Mouse (Mus musculus): ENCODE measurements at regions not wholly inside any gene's neighbourhood (a gene's known extent, or its start where the extent isn't known, plus 50 kb on each side); places are given as distances from the start of the nearest gene placed in this dataset.
"Not testable (repeated sequence)": the region's sequence is repeated elsewhere in the genome, so short reads cannot be mapped to it uniquely, and the experiment has no call there.

- no peak overlapping the region for H3K4me3 ChIP-seq (replicated peaks)
- no peaks in the 10 kb centered on the region for H3K27me3 ChIP-seq (replicated peaks)
- no peaks in the 10 kb centered on the region for H3K36me3 ChIP-seq
- H3K4me1 ChIP-seq = peaks cover 5% of the 10 kb centered on the region
- H3K4me2 ChIP-seq = no peak overlapping the region
- ATAC-seq (ENCODE audit: insufficient read depth, low FRiP score, low read depth) = no peak
- WGBS = 52% methylated on average over 10 of the region's 10 CpGs
- peak overlapping the region; percentile 44; the same call in 1 of the 2 replicates for H3K27ac ChIP-seq
- H3K9ac ChIP-seq = no peak overlapping the region
- H3K9me3 ChIP-seq = no peaks in the 10 kb centered on the region
Measured at GRCm38 (mm10) chr1:51593621-51594441, 115.6 kb upstream of the Nabp1 start.

GRCm38 (mm10) chr1:51591886-51592285 lies 113.7 kb upstream of the Nabp1 start:
- Histone ChIP-seq H3K9ac (no peak overlapping the region), H3K9me3 (no peaks in the 10 kb centered on the region), H3K4me1 (peaks cover 5% of the 10 kb centered on the region), H3K36me3 (no peaks in the 10 kb centered on the region), H3K4me3 (replicated peaks) (no peak overlapping the region), H3K4me2 (no peak overlapping the region), H3K27ac (no peak overlapping the region), H3K27me3 (replicated peaks) (no peaks in the 10 kb centered on the region)
- 42% methylated on average over 4 of the region's 4 CpGs for WGBS
- no peak for ATAC-seq (ENCODE audit: insufficient read depth, low FRiP score, low read depth)

- Histone ChIP-seq H3K27ac (no peak overlapping the region), H3K9me3 (no peaks in the 10 kb centered on the region), H3K4me1 (peaks cover 5% of the 10 kb centered on the region), H3K9ac (no peak overlapping the region), H3K4me3 (replicated peaks) (no peak overlapping the region), H3K4me2 (no peak overlapping the region), H3K27me3 (replicated peaks) (no peaks in the 10 kb centered on the region), H3K36me3 (no peaks in the 10 kb centered on the region)
- no peak for ATAC-seq (ENCODE audit: insufficient read depth, low FRiP score, low read depth)
- WGBS = 69% methylated on average over 9 of the region's 9 CpGs
Measured at GRCm38 (mm10) chr1:51590606-51591400, 112.6 kb upstream of the Nabp1 start.

DNA sequence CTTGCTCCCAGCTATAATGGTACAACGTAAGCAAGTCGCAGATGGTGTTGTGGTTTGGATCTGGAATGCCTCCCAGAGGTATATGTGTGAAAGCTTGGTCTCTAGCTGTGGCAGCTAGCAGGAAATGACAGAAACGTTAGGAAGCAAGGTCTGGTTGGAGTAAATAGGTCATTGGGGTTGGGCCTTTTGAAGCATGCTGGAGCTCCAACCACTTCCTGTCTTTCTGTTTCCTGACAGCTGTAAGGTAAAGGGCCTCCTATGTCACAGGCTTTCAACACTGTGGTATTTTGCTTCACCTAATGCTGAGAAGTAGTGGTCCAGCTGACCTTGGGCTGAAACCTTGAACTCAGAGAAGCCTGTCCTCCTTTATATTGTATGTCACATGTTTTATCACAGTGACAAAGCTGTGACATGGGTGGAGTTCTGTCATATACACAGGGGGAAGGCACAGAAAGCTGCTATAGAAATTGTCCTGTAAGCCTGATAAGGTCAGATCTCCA lies 106.8 kb upstream of the Nabp1 start:
- no peak overlapping the region for H3K9ac ChIP-seq
- no peak for ATAC-seq (ENCODE audit: insufficient read depth, low FRiP score, low read depth)
- WGBS = 25% methylated on average over 3 of the region's 3 CpGs

DNA sequence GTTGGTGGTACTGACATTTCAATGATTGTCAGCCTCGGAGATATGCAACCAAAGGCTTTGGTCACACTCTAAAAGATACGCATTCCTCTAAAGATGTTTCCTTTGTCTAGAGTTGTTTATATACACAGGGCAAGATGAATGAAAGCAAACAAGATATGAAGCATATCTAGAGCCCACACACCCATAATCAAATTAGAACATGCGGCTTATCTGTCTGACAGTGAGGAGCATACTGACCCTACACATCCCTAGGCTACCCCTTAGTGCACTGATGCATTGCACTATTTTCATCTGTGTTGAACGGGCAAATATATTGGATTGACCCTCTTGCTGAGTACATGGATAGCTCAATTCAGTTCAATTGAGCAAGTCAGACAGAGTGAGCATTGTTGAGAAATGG lies 105.6 kb upstream of the Nabp1 start:
- 61% methylated on average over 4 of the region's 4 CpGs for WGBS
- no peak overlapping the region for H3K4me3 ChIP-seq (replicated peaks)
- H3K4me2 ChIP-seq = no peak overlapping the region
- H3K4me1 ChIP-seq = no peaks in the 10 kb centered on the region
- no peak overlapping the region for H3K27ac ChIP-seq
- H3K36me3 ChIP-seq = no peaks in the 10 kb centered on the region
- no peaks in the 10 kb centered on the region for H3K9me3 ChIP-seq
- no peaks in the 10 kb centered on the region for H3K27me3 ChIP-seq (replicated peaks)
- no peak overlapping the region for H3K9ac ChIP-seq
- ATAC-seq (ENCODE audit: insufficient read depth, low FRiP score, low read depth) = no peak; the same call in 1 of the 2 replicates

More for the DNA sequence above, 106.8 kb upstream of the Nabp1 start:
- Histone ChIP-seq H3K27ac (no peak overlapping the region), H3K4me3 (replicated peaks) (no peak overlapping the region), H3K27me3 (replicated peaks) (no peaks in the 10 kb centered on the region), H3K9me3 (no peaks in the 10 kb centered on the region), H3K4me1 (no peaks in the 10 kb centered on the region), H3K36me3 (no peaks in the 10 kb centered on the region), H3K4me2 (no peak overlapping the region)

DNA sequence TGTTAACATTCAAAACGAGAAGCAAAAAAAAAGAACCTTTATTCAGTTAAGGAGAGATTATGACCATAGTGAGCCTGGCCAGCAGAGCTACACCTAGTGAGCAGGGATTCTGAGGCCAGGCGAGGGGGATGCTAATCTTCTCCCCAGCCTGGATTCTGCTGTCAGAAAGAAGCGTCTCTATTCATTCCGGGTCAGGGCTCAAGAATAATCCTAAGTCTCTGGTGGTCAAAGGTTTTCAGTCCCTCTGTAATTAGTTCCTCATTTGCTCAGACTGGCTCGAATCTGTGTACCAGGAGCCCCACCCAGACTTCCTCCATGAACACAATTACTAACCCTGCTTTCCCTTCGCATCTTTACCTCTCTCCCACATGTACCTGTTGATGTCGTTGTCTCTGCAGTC lies 101.8 kb upstream of the Nabp1 start:
- no peak overlapping the region for H3K9ac ChIP-seq
- WGBS = 38% methylated on average over 7 of the region's 7 CpGs
- no peak for ATAC-seq (ENCODE audit: insufficient read depth, low FRiP score, low read depth)

DNA sequence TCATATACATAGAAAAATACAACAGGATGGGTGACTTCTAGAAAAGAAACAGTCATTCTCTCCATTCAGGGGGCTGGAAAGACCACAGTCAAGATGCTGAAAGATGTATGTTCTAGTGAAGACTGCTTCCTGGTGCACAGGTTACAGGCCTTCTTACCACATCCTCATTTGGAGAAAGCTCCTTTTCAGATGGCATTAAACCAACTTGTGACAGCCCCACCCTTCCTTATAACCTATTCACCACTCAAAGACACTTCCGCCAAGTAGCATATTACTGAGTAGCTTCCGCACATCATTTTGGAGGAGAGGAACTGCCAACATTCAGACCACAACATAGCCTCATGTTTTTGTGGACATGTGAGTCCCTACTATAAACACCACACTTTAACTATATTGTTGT lies 99.5 kb upstream of the Nabp1 start:
- no peak for ATAC-seq (ENCODE audit: insufficient read depth, low FRiP score, low read depth)
- no peaks in the 10 kb centered on the region for H3K9me3 ChIP-seq
- no peak overlapping the region for H3K9ac ChIP-seq
- H3K36me3 ChIP-seq = no peaks in the 10 kb centered on the region
- no peak overlapping the region for H3K27ac ChIP-seq
- H3K27me3 ChIP-seq (replicated peaks) = no peaks in the 10 kb centered on the region
- no peak overlapping the region for H3K4me3 ChIP-seq (replicated peaks)
- no peaks in the 10 kb centered on the region for H3K4me1 ChIP-seq
- H3K4me2 ChIP-seq = no peak overlapping the region
- 93% methylated on average over 2 of the region's 2 CpGs for WGBS

More for the DNA sequence above, 101.8 kb upstream of the Nabp1 start:
- Histone ChIP-seq H3K4me1 (no peaks in the 10 kb centered on the region), H3K27me3 (replicated peaks) (no peaks in the 10 kb centered on the region), H3K4me2 (no peak overlapping the region), H3K27ac (no peak overlapping the region), H3K9me3 (no peaks in the 10 kb centered on the region), H3K36me3 (no peaks in the 10 kb centered on the region), H3K4me3 (replicated peaks) (no peak overlapping the region)

GRCm38 (mm10) chr1:51572314-51573078 lies 94.3 kb upstream of the Nabp1 start:
- no peaks in the 10 kb centered on the region for H3K27me3 ChIP-seq (replicated peaks)
- ATAC-seq (ENCODE audit: insufficient read depth, low FRiP score, low read depth) = no peak
- WGBS = 82% methylated on average over 8 of the region's 8 CpGs
- no peak overlapping the region for H3K27ac ChIP-seq
- H3K4me2 ChIP-seq = no peak overlapping the region
- no peaks in the 10 kb centered on the region for H3K4me1 ChIP-seq
- H3K9ac ChIP-seq = no peak overlapping the region
- H3K4me3 ChIP-seq (replicated peaks) = no peak overlapping the region
- no peaks in the 10 kb centered on the region for H3K9me3 ChIP-seq
- no peaks in the 10 kb centered on the region for H3K36me3 ChIP-seq

DNA sequence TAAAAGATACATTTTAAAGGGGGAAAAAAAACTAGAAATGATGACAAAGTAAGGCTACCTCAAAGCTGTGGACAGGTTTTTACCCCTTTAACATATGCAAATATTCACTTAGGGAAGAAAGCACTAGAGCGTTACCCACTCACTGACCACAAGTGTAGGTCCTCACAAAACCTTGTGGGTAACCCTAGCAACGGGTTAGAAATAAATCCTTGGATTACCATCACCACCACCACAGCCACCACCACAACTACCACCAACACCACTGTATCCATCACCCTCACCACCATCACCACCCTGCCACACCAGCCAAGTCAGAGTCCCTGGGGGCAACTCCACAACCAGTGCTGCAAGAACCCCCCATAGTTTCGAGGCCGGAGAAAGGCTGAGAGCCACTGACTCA lies 91.4 kb upstream of the Nabp1 start:
- no peaks in the 10 kb centered on the region for H3K4me1 ChIP-seq
- 91% methylated on average over 4 of the region's 4 CpGs for WGBS
- H3K27ac ChIP-seq = no peak overlapping the region
- ATAC-seq (ENCODE audit: insufficient read depth, low FRiP score, low read depth) = no peak
- no peaks in the 10 kb centered on the region for H3K36me3 ChIP-seq
- H3K27me3 ChIP-seq (replicated peaks) = no peaks in the 10 kb centered on the region
- H3K9ac ChIP-seq = no peak overlapping the region
- no peak overlapping the region for H3K4me2 ChIP-seq
- H3K4me3 ChIP-seq (replicated peaks) = no peak overlapping the region
- H3K9me3 ChIP-seq = no peaks in the 10 kb centered on the region

DNA sequence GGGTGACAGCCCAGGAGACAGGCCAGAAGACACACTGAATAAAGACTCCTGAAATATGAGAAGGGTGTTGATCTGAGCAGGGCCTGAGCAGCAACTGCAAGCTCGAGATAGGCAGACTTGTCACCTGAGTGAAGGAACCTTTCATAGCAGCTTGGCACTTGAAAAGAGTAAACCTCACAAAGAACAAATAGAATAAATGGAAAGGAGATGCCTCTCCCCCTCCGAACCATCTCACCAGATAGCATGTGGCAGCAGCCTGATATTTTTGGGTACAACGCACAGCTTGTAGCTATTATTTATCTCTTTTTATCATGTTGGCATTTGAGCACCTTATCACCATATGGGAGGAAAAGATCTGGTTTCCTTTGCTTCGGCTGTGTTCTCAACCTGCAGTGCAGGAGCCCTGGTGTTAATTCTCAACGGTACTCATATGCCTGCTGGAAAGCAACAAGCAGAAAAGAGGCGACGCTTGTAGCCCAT lies 88.0 kb upstream of the Nabp1 start:
- H3K4me3 ChIP-seq (replicated peaks) = no peak overlapping the region
- H3K27me3 ChIP-seq (replicated peaks) = no peaks in the 10 kb centered on the region
- peak; percentile 43; the same call in 1 of the 2 replicates for ATAC-seq (ENCODE audit: insufficient read depth, low FRiP score, low read depth)
- H3K4me2 ChIP-seq = no peak overlapping the region
- H3K9ac ChIP-seq = no peak overlapping the region
- H3K27ac ChIP-seq = no peak overlapping the region
- WGBS = 50% methylated on average over 7 of the region's 7 CpGs
- no peaks in the 10 kb centered on the region for H3K36me3 ChIP-seq
- H3K4me1 ChIP-seq = no peaks in the 10 kb centered on the region
- H3K9me3 ChIP-seq = no peaks in the 10 kb centered on the region

GRCm38 (mm10) chr1:51556616-51557015 lies 78.4 kb upstream of the Nabp1 start:
- H3K9ac ChIP-seq; ATAC-seq (ENCODE audit: insufficient read depth, low FRiP score, low read depth); H3K4me2 ChIP-seq; H3K27me3 ChIP-seq (replicated peaks); H3K9me3 ChIP-seq; H3K36me3 ChIP-seq; H3K4me3 ChIP-seq (replicated peaks); H3K27ac ChIP-seq; H3K4me1 ChIP-seq: not testable (repeated sequence)
- 92% methylated on average over 4 of the region's 4 CpGs for WGBS

All from stomach, embryonic 15.5 days (tissue).